Mouse (Mus musculus) MEL (cell line): ENCODE measurements around the gene Dnaja3. TPM values are rescaled to one million over a fixed set of nuclear protein-coding genes. Genes with fewer than 3 reads are reported as not detected.

Experiments used
- DNase-seq: peaks from one replicate; pipeline ENCODE4 v3.0.0; 2011; ENCODE audit warnings: low read depth, low spot score
- H3K27ac ChIP-seq: 2 replicates; pipeline ENCODE4 v1.5.1; 2012; ENCODE audit warnings: low read depth, mild to moderate bottlenecking, control low read depth, low read length, moderate library complexity; ENCODE audit not compliant: control insufficient read depth
- H3K27me3 ChIP-seq, 2 experiments: fragments of 150-350 bp in 1 of 2; sonication (generic) in 1 of 2; 2 replicates each; pipeline ENCODE4 v1.6.1; 2012; ENCODE audit warnings: low read length in 2 of 2, mild to moderate bottlenecking in 2 of 2, improper control_type of control experiment in 1 of 2, moderate library complexity in 1 of 2; ENCODE audit not compliant: insufficient read depth in 2 of 2, control insufficient read depth in 1 of 2
- H3K36me3 ChIP-seq, 2 experiments: 2 replicates each; pipeline ENCODE4 v1.6.1; 2012 to 2014; ENCODE audit warnings: low read length in 2 of 2, improper control_type of control experiment in 1 of 2, inconsistent platforms in 1 of 2, mild to moderate bottlenecking in 1 of 2; ENCODE audit not compliant: insufficient read depth in 2 of 2, control insufficient read depth in 1 of 2
- H3K4me1 ChIP-seq, 2 experiments: fragments of 150-350 bp in 1 of 2; sonication (generic) in 1 of 2; 2 replicates each; pipeline ENCODE4 v1.6.1; 2012; ENCODE audit warnings: low read length in 2 of 2, improper control_type of control experiment in 1 of 2, mild to moderate bottlenecking in 1 of 2; ENCODE audit not compliant: insufficient read depth in 2 of 2, control insufficient read depth in 1 of 2
- H3K4me3 ChIP-seq, 2 experiments: fragments of 150-350 bp in 1 of 2; sonication (generic) in 1 of 2; 2 replicates each; pipeline ENCODE4 v1.5.1; 2012; ENCODE audit warnings: low read depth in 2 of 2, low read length in 2 of 2, mild to moderate bottlenecking in 2 of 2, moderate library complexity in 2 of 2, control low read depth in 1 of 2, improper control_type of control experiment in 1 of 2; ENCODE audit not compliant: control insufficient read depth in 1 of 2, insufficient read depth in 1 of 2
- H3K79me2 ChIP-seq: 2 replicates; pipeline ENCODE4 v1.6.1; 2012; ENCODE audit warnings: mild to moderate bottlenecking, low read length, moderate library complexity; ENCODE audit not compliant: control insufficient read depth, poor library complexity, insufficient read depth
- H3K9ac ChIP-seq: 2 replicates; pipeline ENCODE4 v1.6.1; 2012; ENCODE audit warnings: low read depth, mild to moderate bottlenecking, control low read depth, low read length, moderate library complexity; ENCODE audit not compliant: control insufficient read depth, poor library complexity, severe bottlenecking
- H3K9me3 ChIP-seq: fragments of 150-350 bp; sonication (generic); replicated peaks from 2 replicates; pipeline ENCODE4 v1.6.1; 2012; ENCODE audit warnings: mild to moderate bottlenecking, low read length, improper control_type of control experiment, moderate library complexity; ENCODE audit not compliant: insufficient read depth
- BHLHE40 ChIP-seq: IDR thresholded peaks from 2 replicates; pipeline ENCODE4 v1.6.1; 2012; ENCODE audit warnings: low read depth, mild to moderate bottlenecking, inconsistent platforms, low read length, improper control_type of control experiment, borderline replicate concordance
- CHD1 ChIP-seq: IDR thresholded peaks from 2 replicates; pipeline ENCODE4 v1.6.1; 2012; ENCODE audit warnings: low read depth, mild to moderate bottlenecking, inconsistent platforms, low read length, improper control_type of control experiment
- E2F4 ChIP-seq: IDR thresholded peaks from 2 replicates; pipeline ENCODE4 v1.6.1; 2011; ENCODE audit warnings: low read depth, low read length, improper control_type of control experiment, borderline replicate concordance
- ELF1 ChIP-seq: IDR thresholded peaks from 2 replicates; pipeline ENCODE4 v1.6.1; 2014; ENCODE audit warnings: low read depth, mild to moderate bottlenecking, inconsistent platforms, low read length, improper control_type of control experiment, moderate library complexity
- ETS1 ChIP-seq: IDR thresholded peaks from 2 replicates; pipeline ENCODE4 v1.6.1; 2012; ENCODE audit warnings: low read depth, mild to moderate bottlenecking, inconsistent platforms, low read length, improper control_type of control experiment, moderate library complexity
- GABPA ChIP-seq: IDR thresholded peaks from 2 replicates; pipeline ENCODE4 v1.6.1; 2012; ENCODE audit warnings: low read depth, mild to moderate bottlenecking, inconsistent platforms, low read length, improper control_type of control experiment, moderate library complexity
- GATA1 ChIP-seq: IDR thresholded peaks from 2 replicates; pipeline ENCODE4 v1.6.1; 2011; ENCODE audit warnings: low read depth, low read length, improper control_type of control experiment
- KAT2A ChIP-seq: conservative IDR thresholded peaks from 2 replicates; pipeline ENCODE4 v1.6.1; 2012; ENCODE audit warnings: low read depth, low read length, improper control_type of control experiment, inconsistent platforms
- MAFK ChIP-seq: IDR thresholded peaks from 2 replicates; pipeline ENCODE4 v1.6.1; 2011; ENCODE audit warnings: low read depth, mild to moderate bottlenecking, low read length, improper control_type of control experiment, borderline replicate concordance
- MAX ChIP-seq: IDR thresholded peaks from 2 replicates; pipeline ENCODE4 v1.6.1; 2011; ENCODE audit warnings: low read length, improper control_type of control experiment
- MAZ ChIP-seq: IDR thresholded peaks from 2 replicates; pipeline ENCODE4 v1.6.1; 2012; ENCODE audit warnings: low read depth, mild to moderate bottlenecking, inconsistent platforms, low read length, improper control_type of control experiment
- MEF2A ChIP-seq: IDR thresholded peaks from 2 replicates; pipeline ENCODE4 v1.6.1; 2014; ENCODE audit warnings: low read depth, mild to moderate bottlenecking, inconsistent platforms, low read length, improper control_type of control experiment; ENCODE audit not compliant: poor library complexity, insufficient replicate concordance, severe bottlenecking; ENCODE audit errors: extremely low read depth
- MXI1 ChIP-seq: IDR thresholded peaks from 2 replicates; pipeline ENCODE4 v1.6.1; 2011; ENCODE audit warnings: mild to moderate bottlenecking, low read depth, low read length, improper control_type of control experiment
- MYC ChIP-seq: IDR thresholded peaks from 2 replicates; pipeline ENCODE4 v1.6.1; 2011; ENCODE audit warnings: low read depth, mild to moderate bottlenecking, low read length, improper control_type of control experiment, moderate library complexity
- NELFE ChIP-seq: IDR thresholded peaks from 2 replicates; pipeline ENCODE4 v1.6.1; 2011; ENCODE audit warnings: low read depth, low read length, improper control_type of control experiment
- NRF1 ChIP-seq: IDR thresholded peaks from 2 replicates; pipeline ENCODE4 v1.6.1; 2014; ENCODE audit warnings: low read depth, mild to moderate bottlenecking, inconsistent platforms, low read length, improper control_type of control experiment, moderate library complexity; ENCODE audit not compliant: poor library complexity, insufficient read depth, severe bottlenecking
- POLR2A ChIP-seq, 2 experiments: IDR thresholded peaks; 2 replicates each; pipeline ENCODE4 v1.6.1; 2011 to 2012; ENCODE audit warnings: low read length in 2 of 2, mild to moderate bottlenecking in 2 of 2, control low read depth in 1 of 2, improper control_type of control experiment in 1 of 2, low read depth in 1 of 2, moderate library complexity in 1 of 2; ENCODE audit not compliant: control insufficient read depth in 1 of 2, insufficient read depth in 1 of 2, poor library complexity in 1 of 2
- POLR2AphosphoS2 ChIP-seq: IDR thresholded peaks from 2 replicates; pipeline ENCODE4 v1.6.1; 2011; ENCODE audit warnings: low read length, improper control_type of control experiment
- POLR2AphosphoS5 ChIP-seq: IDR thresholded peaks from 2 replicates; pipeline ENCODE4 v1.6.1; 2012; ENCODE audit warnings: low read depth, borderline replicate concordance, mild to moderate bottlenecking, inconsistent platforms, low read length, moderate library complexity, mixed read lengths
- SIN3A ChIP-seq: IDR thresholded peaks from 2 replicates; pipeline ENCODE4 v1.6.1; 2012; ENCODE audit warnings: low read length, improper control_type of control experiment, inconsistent platforms
- TAL1 ChIP-seq: IDR thresholded peaks from 2 replicates; pipeline ENCODE4 v1.6.1; 2012; ENCODE audit warnings: mild to moderate bottlenecking, inconsistent platforms, low read length, moderate library complexity, mixed read lengths
- TBP ChIP-seq: IDR thresholded peaks from 2 replicates; pipeline ENCODE4 v1.8.0; 2011; ENCODE audit warnings: low read depth, low read length, improper control_type of control experiment
- USF2 ChIP-seq, 2 experiments: IDR thresholded peaks; 2 replicates each; pipeline ENCODE4 v1.6.1; 2011 to 2012; ENCODE audit warnings: improper control_type of control experiment in 2 of 2, low read length in 2 of 2, borderline replicate concordance in 1 of 2, inconsistent platforms in 1 of 2, low read depth in 1 of 2, mild to moderate bottlenecking in 1 of 2; ENCODE audit not compliant: insufficient read depth in 1 of 2
- ZC3H11A ChIP-seq: IDR thresholded peaks from 2 replicates; pipeline ENCODE4 v1.6.1; 2012; ENCODE audit warnings: low read depth, mild to moderate bottlenecking, inconsistent platforms, low read length, improper control_type of control experiment
- polyA plus RNA-seq, 2 experiments: library from polyadenylated mRNA; stranded (reverse) in 1 of 2; unstranded in 1 of 2; fragments of >175 nt in 1 of 2; fragments of >200 nt in 1 of 2; gene quantifications; 2 replicates each; pipeline versions ENCODE4 v1.2.1 to v1.2.4; 2012; ENCODE audit warnings: low replicate concordance in 2 of 2, low read depth in 1 of 2; ENCODE audit not compliant: insufficient read length in 2 of 2, insufficient read depth in 1 of 2, missing spikeins in 1 of 2
- total RNA-seq: library from RNA; depleted of rRNA; stranded (reverse); fragments of 300-350 nt; gene quantifications from 2 replicates; pipeline ENCODE4 v1.2.3, GENCODE M21; 2012

Dnaja3 gene
- total and polyA plus RNA-seq, 3 experiments = 91.8 to 94.3 TPM; not detected in 1

- no peak for DNase-seq
- Histone ChIP-seq H3K27ac (no peak overlapping the region), H3K4me3 (no peak overlapping the region), H3K36me3 (no peaks in the 10 kb centered on the region), H3K4me1 (no peaks in the 10 kb centered on the region), H3K9ac (no peak overlapping the region), H3K27me3 (no peaks in the 10 kb centered on the region), H3K79me2 (no peaks in the 10 kb centered on the region), H3K9me3 (no peaks in the 10 kb centered on the region)
- TF ChIP-seq POLR2AphosphoS5 (no peak), MXI1 (no peak), GATA1 (no peak), KAT2A (no peak), ELF1 (no peak), MYC (no peak), SIN3A (no peak), MAFK (no peak), NRF1 (no peak), GABPA (no peak), MEF2A (no peak), TBP (no peak), POLR2AphosphoS2 (no peak), POLR2A (IDR thresholded peaks at IDR 0.05; ENCODE audit: control insufficient read depth in 1 of 2, insufficient read depth in 1 of 2, low read depth in 1 of 2, low read length in 2 of 2, poor library complexity in 1 of 2) (no peak), CHD1 (no peak), BHLHE40 (no peak)
Measured at GRCm38 (mm10) chr16:4648416-4649023, 8.7 kb downstream of the Dnaja3 start.

GRCm38 (mm10) chr16:4649211-4649610 is 9.4 kb downstream of the Dnaja3 start:
- H3K27me3 ChIP-seq = no peaks in the 10 kb centered on the region
- no peaks in the 10 kb centered on the region for H3K36me3 ChIP-seq

More at GRCm38 (mm10) chr16:4649211-4649610, 9.4 kb downstream of the Dnaja3 start:
- Histone ChIP-seq H3K9me3 (no peaks in the 10 kb centered on the region), H3K79me2 (no peaks in the 10 kb centered on the region), H3K27ac (no peak overlapping the region), H3K4me1 (no peaks in the 10 kb centered on the region), H3K4me3 (no peak overlapping the region), H3K9ac (no peak overlapping the region)
- TF ChIP-seq USF2 (IDR thresholded peaks at IDR 0.05; ENCODE audit: borderline replicate concordance in 1 of 2, insufficient read depth in 1 of 2, low read depth in 1 of 2, low read length in 2 of 2) (no peak), GATA1 (no peak), BHLHE40 (no peak), ZC3H11A (no peak), CHD1 (no peak), NELFE (no peak), POLR2A (IDR thresholded peaks at IDR 0.05; ENCODE audit: control insufficient read depth in 1 of 2, insufficient read depth in 1 of 2, low read depth in 1 of 2, low read length in 2 of 2, poor library complexity in 1 of 2) (no peak), E2F4 (no peak), MAZ (no peak), MXI1 (no peak), MYC (no peak), GABPA (no peak), MEF2A (no peak), TAL1 (no peak), POLR2AphosphoS2 (no peak), MAX (no peak), ETS1 (no peak), SIN3A (no peak), ELF1 (no peak)
- DNase-seq = no peak
